Mouse (Mus musculus) ES-Bruce4 (cell line): ENCODE data around the gene Arhgef11. TPM values are rescaled to one million over a fixed set of nuclear protein-coding genes. Genes with fewer than 3 reads are reported as not detected.

Source experiments
- H3K27ac ChIP-seq: 2 replicates; pipeline ENCODE4 v1.5.1; 2012; ENCODE audit warnings: low read length, inconsistent platforms; ENCODE audit not compliant: insufficient read depth
- H3K27me3 ChIP-seq: 2 replicates; pipeline ENCODE4 v1.6.1; 2012; ENCODE audit warnings: mild to moderate bottlenecking, low read length, inconsistent platforms; ENCODE audit not compliant: control insufficient read depth, poor library complexity, insufficient read depth, severe bottlenecking
- H3K36me3 ChIP-seq: 2 replicates; pipeline ENCODE4 v1.6.1; 2012; ENCODE audit warnings: inconsistent platforms, mild to moderate bottlenecking, low read length, moderate library complexity; ENCODE audit not compliant: control insufficient read depth, poor library complexity, insufficient read depth, severe bottlenecking
- H3K4me1 ChIP-seq: one replicate; pipeline ENCODE4 v1.8.1; 2011; ENCODE audit warnings: low read length; ENCODE audit not compliant: control insufficient read depth, insufficient read depth
- H3K4me3 ChIP-seq: 2 replicates; pipeline ENCODE4 v1.5.1; 2011; ENCODE audit warnings: low read depth, mild to moderate bottlenecking, low read length
- H3K9ac ChIP-seq: 2 replicates; pipeline ENCODE4 v1.6.1; 2012; ENCODE audit warnings: low read depth, mild to moderate bottlenecking, inconsistent platforms; ENCODE audit not compliant: poor library complexity, severe bottlenecking
- H3K9me3 ChIP-seq: replicated peaks from 2 replicates; pipeline ENCODE4 v1.6.1; 2012; ENCODE audit warnings: mild to moderate bottlenecking, low read length, inconsistent platforms; ENCODE audit not compliant: control insufficient read depth, poor library complexity, insufficient read depth, severe bottlenecking
- CTCF ChIP-seq: IDR thresholded peaks from one replicate; pipeline ENCODE4 v1.8.1; 2011; ENCODE audit warnings: low read depth, low read length
- EP300 ChIP-seq: IDR thresholded peaks from 2 replicates; pipeline ENCODE4 v1.6.1; 2011; ENCODE audit warnings: low read depth, low read length; ENCODE audit not compliant: insufficient read depth
- POLR2A ChIP-seq: IDR thresholded peaks from one replicate; pipeline ENCODE4 v1.8.1; 2011; ENCODE audit warnings: low read length; ENCODE audit not compliant: insufficient read depth
- polyA plus RNA-seq: library from polyadenylated mRNA; stranded (reverse); fragments of >200 nt; gene quantifications from 2 replicates; pipeline ENCODE4 v1.2.4, GENCODE M21; 2011; ENCODE audit warnings: low read depth; ENCODE audit not compliant: missing spikeins, insufficient read depth, insufficient read length

Arhgef11 gene
- polyA plus RNA-seq, 1 experiment = 16.7 TPM

- Histone ChIP-seq H3K9me3 (no peaks in the 10 kb centered on the region), H3K27me3 (no peaks in the 10 kb centered on the region), H3K27ac (no peak overlapping the region), H3K36me3 (no peaks in the 10 kb centered on the region), H3K4me1 (no peaks in the 10 kb centered on the region), H3K9ac (no peak overlapping the region), H3K4me3 (no peak overlapping the region)
- TF ChIP-seq POLR2A = no peak
- TF ChIP-seq CTCF = peak; percentile 85
Measured at GRCm38 (mm10) chr3:87749036-87749435, 131.7 kb downstream of the Arhgef11 start.

GRCm38 (mm10) chr3:87749977-87750376 is 132.6 kb downstream of the Arhgef11 start:
- H3K36me3 ChIP-seq = no peaks in the 10 kb centered on the region
- H3K27ac ChIP-seq = no peak overlapping the region
- H3K9me3 ChIP-seq = no peaks in the 10 kb centered on the region
- no peaks in the 10 kb centered on the region for H3K27me3 ChIP-seq
- H3K9ac ChIP-seq = no peak overlapping the region
- no peaks in the 10 kb centered on the region for H3K4me1 ChIP-seq
- H3K4me3 ChIP-seq = no peak overlapping the region
- TF ChIP-seq CTCF (no peak), POLR2A (no peak), EP300 (no peak)

- no peaks in the 10 kb centered on the region for H3K27me3 ChIP-seq
- H3K4me1 ChIP-seq = no peaks in the 10 kb centered on the region
- no peak overlapping the region for H3K4me3 ChIP-seq
- no peak overlapping the region for H3K27ac ChIP-seq
- no peak overlapping the region for H3K9ac ChIP-seq
- no peak for TF ChIP-seq CTCF
- no peak for TF ChIP-seq POLR2A
- H3K9me3 ChIP-seq = no peaks in the 10 kb centered on the region
- H3K36me3 ChIP-seq = no peaks in the 10 kb centered on the region
Measured at GRCm38 (mm10) chr3:87752567-87752966, 135.2 kb downstream of the Arhgef11 start.

GRCm38 (mm10) chr3:87753829-87754228 is 136.5 kb downstream of the Arhgef11 start:
- H3K9ac ChIP-seq = no peak overlapping the region
- TF ChIP-seq CTCF (no peak), EP300 (no peak), POLR2A (no peak)
- no peaks in the 10 kb centered on the region for H3K27me3 ChIP-seq
- no peaks in the 10 kb centered on the region for H3K36me3 ChIP-seq
- H3K27ac ChIP-seq = no peak overlapping the region
- no peaks in the 10 kb centered on the region for H3K4me1 ChIP-seq
- H3K4me3 ChIP-seq = no peak overlapping the region
- H3K9me3 ChIP-seq = no peaks in the 10 kb centered on the region

- Histone ChIP-seq H3K36me3 (no peaks in the 10 kb centered on the region), H3K9ac (peak overlapping the region; percentile 20; the same call in 1 of the 2 replicates), H3K27ac (no peak overlapping the region), H3K4me3 (peak overlapping the region; percentile 15), H3K4me1 (no peaks in the 10 kb centered on the region), H3K27me3 (no peaks in the 10 kb centered on the region), H3K9me3 (no peaks in the 10 kb centered on the region)
- TF ChIP-seq EP300 (no peak), POLR2A (no peak), CTCF (peak; percentile 97)
Measured at GRCm38 (mm10) chr3:87755964-87756363, 138.6 kb downstream of the Arhgef11 start.

- H3K36me3 ChIP-seq = no peaks in the 10 kb centered on the region
- no peaks in the 10 kb centered on the region for H3K4me1 ChIP-seq
- no peaks in the 10 kb centered on the region for H3K9me3 ChIP-seq
- TF ChIP-seq CTCF (no peak), POLR2A (no peak), EP300 (no peak)
- peak overlapping the region; percentile 15 for H3K4me3 ChIP-seq
- no peaks in the 10 kb centered on the region for H3K27me3 ChIP-seq
- H3K27ac ChIP-seq = no peak overlapping the region
- peak overlapping the region; percentile 20; the same call in 1 of the 2 replicates for H3K9ac ChIP-seq
Measured at GRCm38 (mm10) chr3:87756488-87756887, 139.1 kb downstream of the Arhgef11 start.
